Mouse (Mus musculus) urinary bladder, postnatal 25 days (tissue): ENCODE data around the gene Il3ra.

Experiments used
- DNase-seq: peaks from one replicate; pipeline ENCODE4 v3.0.0; 2022; ENCODE audit warnings: low spot score

Il3ra gene

GRCm38 (mm10) chr14:14354511-14355359 lies 8.7 kb downstream of the Il3ra start:
- DNase-seq, result no peak

DNA sequence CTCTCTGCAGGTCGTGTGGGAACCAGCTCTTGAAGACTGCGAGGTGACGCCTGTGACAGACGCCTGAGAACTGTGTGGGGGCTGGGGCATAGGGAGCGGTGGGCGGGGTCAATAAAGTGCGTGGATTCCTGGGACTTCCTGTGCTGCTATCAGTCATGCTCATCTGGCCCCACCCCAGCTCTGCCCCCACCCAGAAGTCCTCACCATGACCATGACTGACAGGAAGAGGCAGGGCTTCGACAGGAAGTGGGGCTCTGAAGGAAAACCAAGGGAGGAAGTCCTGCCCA lies 9.2 kb downstream of the Il3ra start:
- no peak for DNase-seq

DNA sequence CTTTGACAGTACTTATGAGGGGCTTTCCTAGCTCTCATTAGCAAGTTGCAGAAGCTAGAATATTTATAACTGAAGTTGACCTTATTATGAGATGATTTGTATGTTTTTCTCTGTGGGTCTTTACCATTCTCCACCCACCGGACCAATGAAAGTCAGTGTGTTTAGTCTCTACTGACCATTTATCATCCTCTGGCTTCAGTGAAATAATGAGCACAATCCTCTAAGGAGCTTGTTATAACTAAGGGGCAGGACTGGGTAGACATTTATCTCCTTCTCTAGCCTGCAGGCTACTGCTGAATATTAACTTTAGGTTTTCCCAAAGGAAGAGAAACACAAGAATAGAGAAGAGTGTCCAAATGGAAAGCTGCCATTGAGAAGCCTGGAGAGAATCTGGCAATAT lies 49.5 kb downstream of the Il3ra start:
- no peak for DNase-seq

DNA sequence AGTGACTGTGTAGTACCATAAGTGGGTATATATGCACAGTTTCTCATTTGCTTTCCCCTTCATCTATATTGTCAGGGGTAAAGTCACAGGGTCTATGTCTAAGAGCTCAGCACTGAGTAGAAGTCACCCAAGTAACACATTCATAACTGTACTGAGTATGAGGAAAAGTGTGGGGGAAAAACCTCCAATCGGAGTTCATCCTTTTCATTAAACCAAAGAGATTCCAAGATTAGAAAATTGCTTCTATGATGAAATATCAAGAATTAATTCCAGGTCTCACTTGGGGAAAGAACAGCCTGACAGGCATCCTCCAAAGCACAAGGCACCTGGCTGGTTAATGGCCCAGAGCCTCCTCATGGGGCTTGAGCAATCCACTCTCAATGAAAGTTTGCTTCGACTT lies 54.9 kb downstream of the Il3ra start, which contains the start of gene Olfr721-ps1:
Olfr721-ps1 (plus strand) TSS at position 301 of the 400 bp plus-strand sequence.
- no peak for DNase-seq
